Mouse (Mus musculus): Measurements from ENCODE around the gene Tgfb1. TPM values are rescaled to one million over a fixed set of nuclear protein-coding genes. Genes with fewer than 3 reads are reported as not detected.

Gene Tgfb1
- polyA plus RNA-seq, 2 experiments from 2014 or later, result 4.7 to 8.6 TPM

DNA sequence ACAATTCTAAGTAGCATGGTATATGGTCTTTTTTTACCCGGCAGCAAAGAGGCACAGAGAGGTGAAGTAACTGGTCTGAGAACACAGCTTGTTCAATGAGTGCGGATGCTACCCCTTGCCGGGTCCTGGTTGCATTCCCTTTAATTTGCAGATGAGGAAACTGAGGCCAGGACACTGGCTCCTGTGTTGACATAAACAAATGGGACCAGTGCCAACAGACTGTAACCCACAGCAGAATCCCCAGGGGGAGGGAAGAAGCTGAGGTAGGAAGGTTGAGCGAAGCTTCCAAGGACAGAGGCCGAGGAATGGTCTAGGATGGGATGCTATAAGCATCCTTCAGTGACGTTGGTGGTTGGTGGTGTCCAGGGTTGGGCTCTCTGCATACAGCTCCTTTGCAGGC, 11.4 kb upstream of the Tgfb1 start:
- ATAC-seq, result no peak

DNA sequence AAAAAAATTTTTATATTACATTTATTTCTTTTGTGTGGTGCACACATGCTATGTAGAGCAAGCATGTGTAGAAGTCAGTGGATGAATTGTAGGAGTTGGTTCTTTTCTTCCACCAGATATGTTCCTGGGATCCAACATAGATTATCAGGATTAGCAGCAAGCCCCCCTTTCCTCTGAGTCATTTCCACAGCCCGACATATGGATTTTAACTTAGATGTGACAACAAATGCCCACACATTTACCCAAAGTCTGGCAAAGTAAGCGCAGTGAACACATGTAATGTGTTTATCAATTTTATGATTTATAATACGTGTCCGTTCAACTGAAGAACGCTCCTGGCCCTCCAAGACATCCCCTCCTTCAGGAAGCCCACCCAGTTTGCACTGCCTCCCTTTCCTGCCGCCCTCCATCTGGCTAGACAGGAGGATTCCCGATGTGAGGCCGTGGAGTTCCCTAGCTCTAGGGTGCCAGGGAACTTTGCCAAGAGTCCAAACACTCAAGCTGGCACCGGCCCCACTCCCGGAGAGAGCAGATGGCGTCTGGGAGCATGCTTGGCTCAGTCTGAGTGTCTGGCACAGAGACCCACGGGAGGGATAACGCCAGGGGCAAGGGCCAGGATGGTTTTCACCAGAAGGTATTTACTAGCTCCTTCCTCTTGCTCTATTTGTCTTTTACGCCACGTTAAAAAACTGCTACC, 10.6 kb upstream of the Tgfb1 start:
- ATAC-seq, result no peak

DNA sequence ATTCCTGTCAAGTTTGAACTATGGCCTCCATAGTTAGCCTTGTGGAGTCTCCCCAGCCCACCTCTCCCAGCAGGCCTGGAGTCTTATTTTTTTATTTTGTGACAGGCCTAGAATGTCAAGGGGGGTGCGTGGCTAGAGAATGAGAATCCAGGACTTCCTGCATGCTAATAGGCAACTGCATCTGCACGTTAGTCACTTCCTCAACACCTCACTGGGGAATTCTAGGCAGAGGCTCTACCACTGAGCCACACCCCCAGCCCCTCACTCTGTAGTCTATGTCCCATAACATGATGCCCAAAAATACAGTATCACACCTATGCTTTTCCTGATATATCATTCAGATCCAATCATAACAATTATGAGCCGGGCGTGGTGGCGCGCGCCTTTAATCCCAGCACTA, 9.8 kb upstream of the Tgfb1 start:
- ATAC-seq, result no peak

DNA sequence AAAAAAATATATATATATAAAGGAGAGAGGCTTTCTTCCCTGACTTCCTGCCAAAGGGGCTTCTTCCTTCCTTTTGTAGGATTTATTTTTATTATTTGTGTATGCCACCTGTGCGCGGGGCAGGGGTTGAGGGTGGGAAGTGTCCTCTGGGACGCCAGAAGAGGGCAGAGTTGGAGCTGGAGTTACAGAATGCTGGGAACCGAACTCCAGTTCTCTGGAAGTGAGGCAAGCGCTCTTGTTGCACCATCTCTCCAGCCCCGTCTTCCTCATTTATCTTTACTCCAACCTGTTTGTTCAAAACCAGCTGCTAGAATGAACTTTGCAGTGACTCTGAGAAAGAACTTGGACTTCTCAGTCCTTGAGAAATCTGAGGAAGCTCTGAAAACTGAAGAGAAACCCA, 6.8 kb upstream of the Tgfb1 start:
- no peak for ATAC-seq

DNA sequence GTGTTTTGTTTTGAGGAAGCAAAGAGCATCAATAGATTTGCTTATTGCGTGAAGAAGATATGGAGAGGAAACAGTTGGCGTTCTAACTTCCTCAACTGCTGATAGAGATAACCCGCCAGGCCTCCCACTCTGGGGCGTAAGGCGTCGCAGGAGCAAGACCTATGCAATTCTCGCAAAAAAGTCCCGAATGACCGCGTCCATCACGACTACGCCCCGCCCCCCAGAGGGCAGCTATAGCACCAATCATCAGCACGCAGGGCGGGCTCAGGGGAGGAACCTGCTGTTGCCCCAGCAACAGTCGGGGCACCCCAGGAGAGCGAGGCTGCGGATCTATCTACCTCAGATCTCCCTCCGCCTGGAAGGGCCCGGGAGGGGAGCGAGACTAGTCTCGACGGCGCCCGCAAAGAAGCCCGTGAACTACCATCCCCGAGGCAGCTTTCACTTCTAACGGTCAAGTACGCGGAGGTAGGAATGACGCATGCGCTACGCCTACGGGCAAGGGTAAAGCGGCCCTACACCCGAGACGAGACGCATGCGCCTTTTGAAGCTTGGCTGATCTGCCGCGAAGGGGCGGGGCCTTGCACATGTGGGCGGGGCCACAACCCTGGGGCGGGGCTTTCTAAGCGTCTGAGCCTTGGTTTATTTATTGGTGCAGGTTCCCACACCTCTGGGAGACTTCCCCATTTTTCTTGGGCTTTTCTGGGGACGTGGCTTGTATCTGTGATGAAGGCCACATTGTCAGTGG, 6.1 kb upstream of the Tgfb1 start, which contains the start of gene B9d2:
TSS of gene B9d2 (plus strand) at position 267 of the 745 bp plus-strand sequence.
- ATAC-seq, result peak; percentile 80

DNA sequence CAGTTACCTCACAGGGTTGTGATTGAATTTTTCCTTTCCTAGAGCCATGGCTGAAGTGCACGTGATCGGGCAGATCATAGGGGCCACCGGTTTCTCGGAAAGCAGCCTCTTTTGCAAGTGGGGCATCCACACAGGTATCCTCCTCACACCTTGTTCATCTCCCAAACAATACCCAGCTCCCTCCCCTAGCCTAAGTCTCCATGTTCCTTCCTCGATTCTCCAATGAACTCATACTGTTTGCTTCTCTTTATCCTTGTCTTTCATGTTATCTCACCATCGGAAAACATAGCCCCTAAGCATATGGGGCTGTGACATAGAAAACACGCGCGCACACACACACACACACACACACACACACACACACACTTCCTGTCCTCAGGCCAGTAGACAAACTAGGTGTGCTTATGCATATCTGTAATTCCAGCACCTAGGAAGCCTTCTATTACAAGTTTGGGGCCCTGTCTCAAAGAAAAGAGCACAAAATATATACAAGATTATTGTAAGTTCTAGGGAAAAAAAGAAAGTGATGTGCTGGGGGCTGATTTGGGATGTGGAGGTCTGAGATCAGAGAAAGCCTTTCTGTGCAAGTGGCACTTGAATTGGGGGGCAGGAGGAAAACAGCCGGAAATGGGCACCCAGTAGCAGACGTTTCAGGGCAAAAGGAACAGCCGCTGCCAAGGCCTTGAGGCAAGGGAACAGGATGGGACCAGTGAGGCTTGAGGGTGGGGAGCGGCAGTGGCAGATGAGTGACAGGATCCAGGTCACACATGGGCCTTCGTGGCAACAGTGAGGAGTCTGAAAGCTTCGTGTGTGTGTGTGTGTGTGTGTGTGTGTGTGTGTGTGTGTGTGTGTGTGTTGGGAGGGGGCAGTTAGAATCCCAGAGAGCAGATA, 5.2 kb upstream of the Tgfb1 start:
- ATAC-seq, result no peak

DNA sequence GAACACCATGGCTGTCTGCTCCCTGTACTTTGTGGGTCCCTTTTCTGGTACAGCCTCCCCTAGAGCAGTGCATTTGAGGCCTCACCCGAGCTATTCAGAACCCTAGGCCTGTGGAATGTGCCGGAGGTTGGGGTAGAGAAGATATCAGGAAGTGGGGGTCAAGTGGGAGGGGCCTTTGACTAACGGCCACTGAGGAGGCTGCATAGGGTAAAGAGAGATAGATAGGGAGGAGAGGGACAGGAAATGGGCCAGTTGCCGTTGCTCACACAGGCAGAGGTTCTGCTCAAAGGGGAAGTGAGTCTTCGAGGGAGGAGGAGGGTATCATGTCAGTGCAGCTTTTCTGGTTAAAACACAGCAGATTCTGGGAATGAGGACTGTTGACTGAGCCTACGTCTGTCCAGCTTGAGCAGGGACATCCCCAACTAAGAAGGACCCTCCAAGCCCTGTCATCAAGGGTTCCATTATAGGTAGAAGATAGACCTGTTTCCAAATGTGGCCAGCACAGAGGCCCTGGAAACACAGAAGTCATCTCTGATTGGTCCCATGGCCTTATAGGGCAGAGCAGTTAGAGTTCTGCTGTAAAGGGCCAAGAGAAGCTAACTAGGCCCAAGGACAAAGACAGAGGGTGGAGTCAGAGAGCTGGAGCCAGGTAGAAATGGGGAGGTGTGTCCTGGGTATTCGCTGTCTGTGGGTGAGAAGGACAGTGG, 3.2 kb upstream of the Tgfb1 start:
- peak; percentile 55 for ATAC-seq

DNA sequence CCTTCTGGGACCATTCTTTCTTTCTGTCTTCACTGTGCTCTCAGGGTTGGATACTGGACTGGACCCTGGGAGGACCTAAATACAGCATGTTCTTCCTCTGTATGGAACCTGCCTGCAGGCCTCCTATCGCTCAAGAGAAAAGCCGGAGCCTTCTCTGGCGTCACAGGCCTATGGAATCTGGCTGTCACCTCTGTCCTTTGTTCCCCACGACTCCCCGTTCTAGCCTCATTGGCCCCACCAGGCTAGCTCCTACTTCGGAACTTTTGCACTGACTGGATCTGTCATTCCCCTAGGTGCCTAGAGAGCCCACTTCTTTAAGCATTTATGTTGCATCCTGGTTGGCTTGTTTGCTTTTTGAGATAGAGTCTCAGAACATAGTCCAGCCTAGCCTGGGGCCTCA, 2.1 kb upstream of the Tgfb1 start:
- ATAC-seq, result no peak

DNA sequence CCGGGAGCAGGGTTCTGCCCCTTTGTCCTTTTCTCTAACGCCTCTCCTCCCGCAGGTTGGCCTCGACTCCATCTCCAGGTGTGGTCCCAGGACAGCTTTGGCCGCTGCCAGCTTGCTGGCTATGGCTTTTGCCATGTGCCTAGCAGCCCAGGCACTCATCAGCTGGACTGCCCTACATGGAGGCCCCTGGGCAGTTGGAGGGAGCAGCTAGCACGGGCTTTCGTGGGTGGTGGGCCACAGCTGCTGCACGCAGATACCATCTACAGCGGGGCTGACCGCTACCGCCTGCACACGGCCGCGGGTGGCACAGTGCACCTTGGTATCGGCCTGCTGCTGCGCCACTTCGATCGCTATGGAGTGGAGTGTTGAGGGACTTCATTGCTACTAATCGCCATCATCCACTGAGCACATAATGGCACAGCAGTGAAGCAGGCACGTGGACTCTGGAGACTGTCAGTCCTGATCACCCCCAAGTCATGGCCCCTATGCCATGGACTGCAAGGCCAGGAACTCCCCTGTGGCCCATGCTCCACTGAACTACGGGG, 804 bp upstream of the Tgfb1 start:
- no peak for ATAC-seq

DNA sequence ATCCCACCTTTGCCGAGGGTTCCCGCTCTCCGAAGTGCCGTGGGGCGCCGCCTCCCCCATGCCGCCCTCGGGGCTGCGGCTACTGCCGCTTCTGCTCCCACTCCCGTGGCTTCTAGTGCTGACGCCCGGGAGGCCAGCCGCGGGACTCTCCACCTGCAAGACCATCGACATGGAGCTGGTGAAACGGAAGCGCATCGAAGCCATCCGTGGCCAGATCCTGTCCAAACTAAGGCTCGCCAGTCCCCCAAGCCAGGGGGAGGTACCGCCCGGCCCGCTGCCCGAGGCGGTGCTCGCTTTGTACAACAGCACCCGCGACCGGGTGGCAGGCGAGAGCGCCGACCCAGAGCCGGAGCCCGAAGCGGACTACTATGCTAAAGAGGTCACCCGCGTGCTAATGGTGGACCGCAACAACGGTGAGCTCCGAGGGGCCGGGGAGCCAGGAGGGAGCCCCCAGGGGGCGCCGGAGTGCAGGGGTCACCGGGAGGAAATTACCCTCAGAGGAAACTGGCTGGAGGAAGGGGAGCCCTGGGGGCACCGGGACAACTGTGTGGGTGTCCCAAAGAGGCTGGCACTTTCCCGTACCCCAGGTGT, 1.1 kb downstream of the Tgfb1 start:
- ATAC-seq, result no peak

DNA sequence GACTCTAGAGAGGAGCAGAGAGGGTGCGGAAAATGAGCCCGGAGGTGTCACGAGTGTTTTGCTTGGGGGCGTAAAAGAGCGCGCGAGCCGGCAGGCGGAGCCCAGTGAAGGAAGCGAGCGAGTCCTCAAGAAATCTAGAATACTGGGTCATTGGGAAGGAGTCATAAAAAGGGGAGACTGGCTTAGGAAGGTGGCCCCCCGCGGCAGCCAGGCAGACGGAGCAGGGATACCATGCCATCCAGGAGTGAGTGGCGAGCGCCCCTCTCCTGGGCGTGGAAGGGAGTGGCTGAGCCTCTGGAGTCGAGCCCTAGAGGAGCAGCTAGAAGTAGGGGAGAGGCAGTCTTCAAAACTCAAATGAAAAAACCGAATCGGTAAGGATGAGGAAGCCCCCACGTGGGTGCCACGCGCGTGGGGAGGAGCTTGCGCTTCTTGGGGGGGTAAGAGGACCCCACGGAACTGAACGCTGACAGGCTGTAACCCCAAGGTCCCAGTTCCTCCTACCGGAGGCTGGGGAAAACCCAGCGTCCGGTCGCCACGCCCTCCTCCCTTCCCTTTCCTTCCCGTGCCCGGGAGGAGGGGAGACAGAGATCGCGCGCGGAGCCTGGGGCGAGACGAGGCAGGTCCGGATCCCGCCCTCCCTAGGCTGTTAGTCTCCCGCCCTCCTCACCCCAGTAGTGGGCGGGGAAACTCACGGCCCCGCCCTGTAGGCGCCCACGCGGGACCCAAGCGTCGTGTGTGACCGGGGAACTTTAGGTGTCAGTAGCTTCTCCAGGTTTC, 2.2 kb downstream of the Tgfb1 start:
- ATAC-seq, result peak; percentile 58

DNA sequence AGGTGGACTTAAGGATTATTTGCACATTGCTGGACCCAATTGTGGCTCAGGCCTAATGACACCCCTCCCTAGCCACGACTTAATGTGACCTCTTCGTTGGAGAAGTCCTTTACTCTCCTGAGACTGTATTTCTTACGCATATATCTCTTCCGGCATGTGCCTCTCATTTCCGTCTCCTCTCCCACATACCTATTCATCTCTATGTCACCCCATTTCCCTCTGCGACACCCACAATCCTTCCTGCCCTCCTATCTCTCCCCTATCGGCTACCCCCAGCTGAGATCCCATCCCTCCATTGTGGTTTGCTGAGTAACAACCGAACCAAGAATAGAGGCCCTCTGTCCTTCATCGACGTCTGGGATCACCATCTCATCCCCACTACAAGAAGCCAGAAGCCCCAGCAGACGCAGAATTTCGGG, 2.8 kb downstream of the Tgfb1 start:
- ATAC-seq, result peak; percentile 36

DNA sequence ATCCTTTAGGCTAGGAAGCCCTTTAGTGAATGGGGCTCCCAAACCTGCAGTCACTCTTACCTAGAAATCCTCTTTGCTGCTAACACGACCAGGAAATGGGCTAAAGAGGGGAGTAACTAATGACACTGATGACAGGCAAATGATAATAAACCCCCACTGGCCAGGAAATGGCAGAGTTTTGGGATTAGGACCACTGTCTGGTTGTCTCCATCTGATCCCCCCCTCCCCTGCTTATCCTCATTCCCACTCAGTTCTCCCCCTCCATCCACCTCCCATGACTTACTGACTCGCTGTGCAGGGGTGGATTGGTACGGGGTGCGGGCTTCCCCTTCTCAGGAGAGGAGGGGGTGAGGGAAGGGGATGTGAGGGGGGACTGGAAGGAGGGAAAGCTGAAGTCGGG, 3.2 kb downstream of the Tgfb1 start:
- no peak for ATAC-seq

DNA sequence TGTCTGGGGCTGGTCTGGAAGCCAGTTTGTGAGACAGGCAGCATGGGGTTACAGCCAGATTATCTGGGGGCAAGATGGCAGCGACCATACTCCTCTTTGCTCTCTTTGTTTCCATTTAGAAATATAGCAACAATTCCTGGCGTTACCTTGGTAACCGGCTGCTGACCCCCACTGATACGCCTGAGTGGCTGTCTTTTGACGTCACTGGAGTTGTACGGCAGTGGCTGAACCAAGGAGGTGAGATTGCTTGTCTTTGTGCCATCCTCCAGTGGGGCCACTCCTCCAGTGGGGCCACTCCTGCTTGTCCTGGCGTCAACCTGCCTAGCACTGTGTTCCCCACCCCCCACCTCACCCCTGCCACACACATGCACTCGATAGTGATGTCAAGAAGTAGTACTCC, 7.3 kb downstream of the Tgfb1 start:
- no peak for ATAC-seq

DNA sequence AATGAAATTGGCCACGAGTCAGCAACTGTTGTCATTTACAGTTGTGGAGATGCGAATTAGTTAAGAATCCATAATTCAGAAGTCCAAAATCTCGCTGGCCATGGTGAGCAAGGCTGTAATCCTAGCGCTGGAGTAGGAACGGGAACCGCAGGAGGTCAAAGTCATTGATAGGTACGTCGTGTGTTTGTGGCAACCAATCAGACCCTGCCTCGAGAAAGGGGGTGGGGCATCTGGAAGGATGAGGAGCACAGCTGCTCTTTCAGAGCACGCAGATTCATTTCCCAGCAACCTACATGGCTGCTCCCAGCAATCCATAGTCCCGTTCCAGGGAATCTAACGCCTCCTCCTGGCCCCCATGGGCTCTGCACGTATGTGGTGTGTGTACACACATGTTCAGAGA, 13.0 kb downstream of the Tgfb1 start:
- no peak for ATAC-seq

DNA sequence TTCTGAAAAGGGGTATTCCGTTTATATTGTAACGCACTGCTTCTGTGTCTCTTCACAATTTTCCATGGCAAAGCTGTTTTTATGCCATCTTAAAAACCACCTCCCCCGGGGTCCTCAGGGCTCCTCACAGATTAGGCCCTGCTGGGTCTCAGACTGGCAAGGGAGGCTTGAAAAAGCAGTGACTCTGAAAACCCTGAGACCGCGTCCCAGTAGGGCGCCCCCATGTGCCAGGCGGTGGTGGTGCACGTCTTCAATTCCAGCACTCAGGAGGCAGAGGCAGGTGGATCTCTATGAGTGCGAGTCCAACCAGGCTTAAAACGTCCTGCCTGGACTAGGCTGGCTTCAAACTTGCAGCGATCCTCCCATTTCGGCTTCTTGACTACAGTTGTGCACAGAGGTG, 13.9 kb downstream of the Tgfb1 start:
- ATAC-seq, result no peak

DNA sequence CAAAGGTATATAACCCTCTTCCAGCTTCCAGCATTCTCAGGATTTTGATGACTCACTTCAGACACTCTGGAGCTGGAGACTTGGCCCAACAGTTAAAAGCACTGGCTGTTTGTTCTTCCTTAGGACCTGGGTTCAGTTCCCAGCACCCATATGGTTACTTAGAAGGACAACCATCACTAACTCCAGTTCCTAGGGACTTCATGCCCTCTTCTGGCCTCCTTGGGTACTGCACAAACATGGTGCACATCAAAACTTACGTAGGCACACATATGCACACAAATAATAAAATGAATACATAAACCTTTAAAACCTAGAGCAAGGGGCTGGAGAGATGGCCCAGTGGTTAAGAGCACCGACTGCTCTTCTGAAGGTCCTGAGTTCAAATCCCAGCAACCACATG, 15.5 kb downstream of the Tgfb1 start:
- ATAC-seq, result no peak

DNA sequence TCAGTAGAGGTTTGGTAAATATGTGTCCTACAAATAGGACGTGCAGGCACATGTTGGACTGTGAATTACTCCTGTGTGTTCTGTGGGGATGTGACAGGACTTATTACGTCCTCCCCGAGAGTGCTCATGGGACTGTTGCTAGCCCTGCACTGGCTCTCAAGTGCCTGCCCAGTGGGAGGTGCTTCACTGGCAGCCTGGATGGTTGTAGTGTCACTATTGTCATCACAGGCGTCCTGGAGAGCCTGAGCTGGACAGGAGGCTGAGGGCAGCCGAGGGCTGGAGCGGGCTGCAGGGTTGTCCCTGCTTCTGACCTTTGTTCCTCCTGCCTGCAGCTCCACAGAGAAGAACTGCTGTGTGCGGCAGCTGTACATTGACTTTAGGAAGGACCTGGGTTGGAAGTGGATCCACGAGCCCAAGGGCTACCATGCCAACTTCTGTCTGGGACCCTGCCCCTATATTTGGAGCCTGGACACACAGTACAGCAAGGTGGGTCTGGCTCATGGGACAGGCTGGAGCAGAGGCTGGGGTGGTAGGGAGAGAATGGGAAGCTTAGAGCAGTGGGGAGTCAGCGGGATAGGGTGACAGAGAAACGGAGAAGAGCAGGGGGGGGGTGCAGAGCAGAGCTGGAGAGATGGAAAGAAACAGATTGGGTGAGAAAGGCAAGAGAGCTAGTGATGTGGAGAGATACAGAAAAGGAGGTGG, 17.1 kb downstream of the Tgfb1 start:
- no peak for ATAC-seq

DNA sequence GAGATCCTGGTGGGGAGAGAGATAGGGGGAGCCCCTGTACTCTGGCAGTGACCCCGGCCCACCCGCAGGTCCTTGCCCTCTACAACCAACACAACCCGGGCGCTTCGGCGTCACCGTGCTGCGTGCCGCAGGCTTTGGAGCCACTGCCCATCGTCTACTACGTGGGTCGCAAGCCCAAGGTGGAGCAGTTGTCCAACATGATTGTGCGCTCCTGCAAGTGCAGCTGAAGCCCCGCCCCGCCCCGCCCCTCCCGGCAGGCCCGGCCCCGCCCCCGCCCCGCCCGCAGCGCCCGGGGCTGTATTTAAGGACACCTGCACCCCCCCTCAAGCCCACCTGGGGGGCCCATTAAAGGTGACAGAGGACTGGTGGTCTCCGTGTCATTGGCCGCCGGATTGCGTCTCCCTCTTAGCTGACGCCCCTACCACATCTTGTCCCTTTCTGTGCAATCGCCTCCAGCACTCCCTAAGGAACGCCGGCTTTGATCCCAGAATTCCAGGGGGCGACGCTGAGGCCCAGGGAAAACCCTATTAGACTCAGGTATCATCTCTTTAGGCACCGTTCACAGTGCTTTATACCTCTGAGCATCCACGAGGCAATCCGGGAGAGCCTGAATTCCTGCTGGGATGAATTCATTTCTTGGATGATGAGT, 18.0 kb downstream of the Tgfb1 start:
- ATAC-seq, result no peak

DNA sequence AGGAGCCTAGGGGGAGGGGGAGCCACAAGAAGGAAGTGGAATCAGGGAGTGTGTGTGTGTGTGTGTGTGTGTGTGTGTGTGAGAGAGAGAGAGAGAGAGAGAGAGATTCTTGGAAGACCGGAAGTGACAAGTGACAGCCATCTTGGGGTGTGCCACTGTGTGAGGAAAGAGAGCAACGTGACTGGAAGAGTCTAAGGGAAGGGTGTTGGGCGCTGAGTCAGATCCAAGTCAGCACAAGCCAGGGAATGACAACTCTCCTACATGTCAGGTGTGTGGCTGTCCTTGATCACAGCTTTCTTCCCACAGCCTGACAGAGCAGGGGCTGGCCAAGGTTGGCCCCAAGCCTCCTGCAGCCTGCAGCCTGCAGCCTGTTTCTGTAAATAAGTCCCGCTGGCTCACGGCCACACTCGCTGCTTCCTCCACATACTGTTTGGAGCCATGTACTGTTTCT, 19.0 kb downstream of the Tgfb1 start:
- ATAC-seq, result no peak

All from activated CD4-positive, CD25-positive, alpha-beta regulatory T cell, adult 4 months (primary cell).